Mouse (Mus musculus) liver, embryonic 14.5 days (tissue): ENCODE measurements around the gene Olfr1265.

Experiments
- CTCF ChIP-seq: IDR thresholded peaks from 2 replicates; pipeline ENCODE4 v1.5.1; 2016; ENCODE audit warnings: antibody characterized with exemption, low read depth, control low read depth
- EP300 ChIP-seq: IDR thresholded peaks from 2 replicates; pipeline ENCODE4 v1.6.1; 2016; ENCODE audit warnings: antibody characterized with exemption, low read depth

- TF ChIP-seq CTCF (no peak), EP300 (no peak)
Observed at GRCm38 (mm10) chr2:90035037-90035436, at the start of gene Olfr1265.
